Mouse (Mus musculus) CH12.LX (cell line): ENCODE results near the gene Mtr. TPM values are rescaled to one million over a fixed set of nuclear protein-coding genes. Genes with fewer than 3 reads are reported as not detected.

Experiments used
- DNase-seq: peaks from one replicate; pipeline ENCODE4 v3.0.0-alpha.2; 2013; ENCODE audit errors: extremely low read depth
- H3K27ac ChIP-seq: 2 replicates; pipeline ENCODE4 v1.5.1; 2012; ENCODE audit warnings: low read depth, mild to moderate bottlenecking, control low read depth, moderate library complexity; ENCODE audit not compliant: insufficient read depth
- H3K27me3 ChIP-seq: replicated peaks from 2 replicates; pipeline ENCODE3; 2012; ENCODE audit warnings: inconsistent platforms
- H3K36me3 ChIP-seq, 2 experiments: replicated peaks in 1 of 2; 2 replicates each; pipeline versions ENCODE3 to v1.6.1; 2012; ENCODE audit warnings: inconsistent platforms in 1 of 2, low read length in 1 of 2, mild to moderate bottlenecking in 1 of 2, mixed read lengths in 1 of 2, moderate library complexity in 1 of 2; ENCODE audit not compliant: control insufficient read depth in 1 of 2, insufficient read depth in 1 of 2
- H3K4me1 ChIP-seq, 2 experiments: 2 replicates each; pipeline ENCODE4 v1.6.1; 2012; ENCODE audit warnings: inconsistent platforms in 1 of 2, moderate library complexity in 1 of 2; ENCODE audit not compliant: insufficient read depth in 2 of 2, control insufficient read depth in 1 of 2
- H3K4me2 ChIP-seq: 2 replicates; pipeline ENCODE4 v1.6.1; 2012; ENCODE audit warnings: low read depth, mild to moderate bottlenecking, control low read depth; ENCODE audit not compliant: poor library complexity, insufficient read depth, severe bottlenecking
- H3K4me3 ChIP-seq, 3 experiments: fragments of 150-350 bp in 1 of 3; sonication (generic) in 1 of 3; replicated peaks in 1 of 3; 2 replicates each; pipeline versions ENCODE3 to v1.5.1; 2011 to 2012; ENCODE audit warnings: low read depth in 2 of 3, low read length in 2 of 3, mild to moderate bottlenecking in 2 of 3, moderate library complexity in 2 of 3, control low read depth in 1 of 3, improper control_type of control experiment in 1 of 3, inconsistent platforms in 1 of 3, mixed read lengths in 1 of 3; ENCODE audit not compliant: poor library complexity in 1 of 3
- H3K79me2 ChIP-seq: replicated peaks from 2 replicates; pipeline ENCODE4 v1.6.1; 2012; ENCODE audit warnings: mild to moderate bottlenecking, moderate library complexity; ENCODE audit not compliant: control insufficient read depth, poor library complexity, insufficient read depth, severe bottlenecking; ENCODE audit errors: extremely low read depth
- H3K9ac ChIP-seq: 2 replicates; pipeline ENCODE4 v1.6.1; 2012; ENCODE audit warnings: low read depth, mild to moderate bottlenecking, control low read depth, moderate library complexity; ENCODE audit not compliant: insufficient read depth
- H3K9me3 ChIP-seq: replicated peaks from 2 replicates; pipeline ENCODE3; 2012; ENCODE audit warnings: low read length, inconsistent platforms, mixed read lengths
- BHLHE40 ChIP-seq: IDR thresholded peaks from 2 replicates; pipeline ENCODE4 v1.6.1; 2011; ENCODE audit warnings: mild to moderate bottlenecking, low read depth, low read length, improper control_type of control experiment
- CTCF ChIP-seq, 2 experiments: IDR thresholded peaks in 1 of 2; conservative IDR thresholded peaks in 1 of 2; 2 replicates each; pipeline ENCODE4 v1.5.1; 2011 to 2012; ENCODE audit warnings: low read depth in 2 of 2, low read length in 2 of 2, improper control_type of control experiment in 1 of 2, inconsistent platforms in 1 of 2, mild to moderate bottlenecking in 1 of 2, moderate library complexity in 1 of 2
- E2F4 ChIP-seq: IDR thresholded peaks from 2 replicates; pipeline ENCODE4 v1.6.1; 2011; ENCODE audit warnings: low read depth, low read length, improper control_type of control experiment; ENCODE audit not compliant: insufficient replicate concordance
- EP300 ChIP-seq: IDR thresholded peaks from 2 replicates; pipeline ENCODE4 v1.6.1; 2011; ENCODE audit warnings: low read length, improper control_type of control experiment
- ETS1 ChIP-seq: conservative IDR thresholded peaks from 2 replicates; pipeline ENCODE4 v1.6.1; 2012; ENCODE audit warnings: low read depth, mild to moderate bottlenecking, inconsistent platforms, low read length, improper control_type of control experiment, moderate library complexity
- GABPA ChIP-seq: IDR thresholded peaks from 2 replicates; pipeline ENCODE4 v1.6.1; 2012; ENCODE audit warnings: low read depth, low read length, improper control_type of control experiment, inconsistent platforms; ENCODE audit not compliant: insufficient replicate concordance
- IRF4 ChIP-seq: IDR thresholded peaks from 2 replicates; pipeline ENCODE4 v1.6.1; 2014; ENCODE audit warnings: low read depth, mild to moderate bottlenecking, inconsistent platforms, low read length, improper control_type of control experiment
- JUN ChIP-seq: IDR thresholded peaks from 2 replicates; pipeline ENCODE4 v1.6.1; 2011; ENCODE audit warnings: low read depth, mild to moderate bottlenecking, low read length, improper control_type of control experiment, moderate library complexity; ENCODE audit not compliant: insufficient read depth
- KAT2A ChIP-seq: IDR thresholded peaks from 2 replicates; pipeline ENCODE4 v1.6.1; 2012; ENCODE audit warnings: low read length, improper control_type of control experiment, inconsistent platforms; ENCODE audit not compliant: insufficient replicate concordance
- MAX ChIP-seq: IDR thresholded peaks from 2 replicates; pipeline ENCODE4 v1.6.1; 2011; ENCODE audit warnings: low read length, improper control_type of control experiment
- MAZ ChIP-seq: IDR thresholded peaks from 2 replicates; pipeline ENCODE4 v1.6.1; 2012; ENCODE audit warnings: low read depth, mild to moderate bottlenecking, inconsistent platforms, low read length, improper control_type of control experiment, moderate library complexity
- MEF2A ChIP-seq: IDR thresholded peaks from 2 replicates; pipeline ENCODE4 v1.6.1; 2014; ENCODE audit warnings: low read depth, mild to moderate bottlenecking, inconsistent platforms, low read length, improper control_type of control experiment, borderline replicate concordance
- MXI1 ChIP-seq: IDR thresholded peaks from 2 replicates; pipeline ENCODE4 v1.6.1; 2011; ENCODE audit warnings: mild to moderate bottlenecking, low read depth, low read length, improper control_type of control experiment
- NELFE ChIP-seq: IDR thresholded peaks from 2 replicates; pipeline ENCODE4 v1.6.1; 2011; ENCODE audit warnings: low read depth, low read length, improper control_type of control experiment
- PAX5 ChIP-seq: IDR thresholded peaks from 2 replicates; pipeline ENCODE4 v1.6.1; 2012; ENCODE audit warnings: low read length, inconsistent platforms, mixed read lengths
- POLR2AphosphoS2 ChIP-seq: IDR thresholded peaks from 2 replicates; pipeline ENCODE4 v1.6.1; 2011; ENCODE audit warnings: low read depth, low read length, improper control_type of control experiment
- RAD21 ChIP-seq: IDR thresholded peaks from 2 replicates; pipeline ENCODE4 v1.6.1; 2011; ENCODE audit warnings: low read depth, mild to moderate bottlenecking, low read length, improper control_type of control experiment, moderate library complexity
- RCOR1 ChIP-seq: conservative IDR thresholded peaks from 2 replicates; pipeline ENCODE4 v1.6.1; 2012; ENCODE audit warnings: low read depth, mild to moderate bottlenecking, inconsistent platforms, low read length, improper control_type of control experiment
- SMC3 ChIP-seq: IDR thresholded peaks from 2 replicates; pipeline ENCODE4 v1.6.1; 2011; ENCODE audit warnings: low read depth, low read length, improper control_type of control experiment
- TCF12 ChIP-seq: IDR thresholded peaks from 2 replicates; pipeline ENCODE4 v1.6.1; 2014; ENCODE audit warnings: low read depth, mild to moderate bottlenecking, inconsistent platforms, low read length, improper control_type of control experiment
- UBTF ChIP-seq: IDR thresholded peaks from 2 replicates; pipeline ENCODE4 v1.6.1; 2012; ENCODE audit warnings: low read depth, mild to moderate bottlenecking, inconsistent platforms, low read length, improper control_type of control experiment, moderate library complexity
- USF1 ChIP-seq: IDR thresholded peaks from 2 replicates; pipeline ENCODE4 v1.6.1; 2014; ENCODE audit warnings: low read depth, mild to moderate bottlenecking, inconsistent platforms, low read length, improper control_type of control experiment
- USF2 ChIP-seq: conservative IDR thresholded peaks from 2 replicates; pipeline ENCODE4 v1.6.1; 2011; ENCODE audit warnings: low read depth, low read length, improper control_type of control experiment
- ZC3H11A ChIP-seq: IDR thresholded peaks from 2 replicates; pipeline ENCODE4 v1.6.1; 2012; ENCODE audit warnings: low read depth, mild to moderate bottlenecking, inconsistent platforms, low read length, improper control_type of control experiment
- ZKSCAN1 ChIP-seq: IDR thresholded peaks from 2 replicates; pipeline ENCODE4 v1.6.1; 2012; ENCODE audit warnings: low read depth, inconsistent platforms, low read length, improper control_type of control experiment, borderline replicate concordance
- ZMIZ1 ChIP-seq: IDR thresholded peaks from 2 replicates; pipeline ENCODE4 v1.6.1; 2012; ENCODE audit warnings: low read depth, mild to moderate bottlenecking, inconsistent platforms, low read length, improper control_type of control experiment
- dilution Hi-C: fragments of 300-500 bp; cut with MboI; formaldehyde crosslinking; loops from 2 replicates; pipeline ENCODE4 v1.14.3; 2020; ENCODE audit warnings: low sequenced_read_pairs; ENCODE audit not compliant: extremely low pct_unique_long_range_greater_than_20kb, extremely low pct_ligation_motif_present
- in situ Hi-C: fragments of 300-500 bp; cut with MboI; formaldehyde crosslinking; loops from 3 replicates; pipeline ENCODE4 v1.14.3; 2019; ENCODE audit warnings: low sequenced_read_pairs, low pct_ligation_motif_present, low pct_unique_long_range_greater_than_20kb, mixed read lengths
- polyA plus RNA-seq: library from polyadenylated mRNA; unstranded; fragments of >175 nt; gene quantifications from 2 replicates; pipeline ENCODE4 v1.2.1, GENCODE M21; 2012; ENCODE audit warnings: low read depth; ENCODE audit not compliant: insufficient read length
- total RNA-seq, 2 experiments: library from RNA; depleted of rRNA; stranded (reverse); fragments of 300-350 nt in 1 of 2; fragments of >200 nt in 1 of 2; gene quantifications; 2 replicates each; pipeline ENCODE4 v1.2.3; 2012 to 2014

Mtr gene
- total and polyA plus RNA-seq, 3 experiments, result 13.2 to 28.6 (median 22.0) TPM

GRCm38 (mm10) chr13:12176761-12177160 is 81.2 kb downstream of the Mtr start:
- Histone ChIP-seq H3K9me3 (no peaks in the 10 kb centered on the region), H3K4me2 (no peak overlapping the region), H3K4me3 (no peak overlapping the region), H3K79me2 (no peaks in the 10 kb centered on the region), H3K4me1 (peaks cover 2 to 6% of the 10 kb centered on the region in 2 experiments; a peak in 2 of 4 replicates), H3K36me3 (peaks cover 0 to 8% of the 10 kb centered on the region in 2 experiments), H3K27ac (no peak overlapping the region), H3K27me3 (no peaks in the 10 kb centered on the region), H3K9ac (no peak overlapping the region)
- dilution Hi-C loops, result no loop called here
- TF ChIP-seq IRF4 (no peak), KAT2A (no peak), UBTF (no peak), E2F4 (no peak), POLR2AphosphoS2 (no peak), USF2 (no peak), RCOR1 (no peak), MEF2A (no peak), GABPA (no peak), MAZ (no peak), USF1 (no peak), MXI1 (no peak), RAD21 (no peak), ZKSCAN1 (no peak), PAX5 (no peak), JUN (no peak), EP300 (no peak), SMC3 (no peak)
- DNase-seq, result no peak
- in situ Hi-C loops, result no loop called here

- in situ Hi-C loops (no loop called here), dilution Hi-C loops (no loop called here)
- peaks cover 0 to 8% of the 10 kb centered on the region in 2 experiments for H3K36me3 ChIP-seq
- no peaks in the 10 kb centered on the region for H3K79me2 ChIP-seq
- no peak overlapping the region for H3K9ac ChIP-seq
- H3K27ac ChIP-seq, result no peak overlapping the region
- H3K9me3 ChIP-seq, result no peaks in the 10 kb centered on the region
- TF ChIP-seq EP300 (no peak), ZC3H11A (no peak), MAZ (no peak), USF2 (no peak), BHLHE40 (no peak), PAX5 (no peak), ZMIZ1 (no peak), MXI1 (no peak), GABPA (no peak), TCF12 (no peak), ETS1 (no peak), MAX (no peak), NELFE (no peak), CTCF (conservative IDR thresholded peaks at IDR 0.05 in 1 of 2, IDR thresholded peaks at IDR 0.05 in 1 of 2; ENCODE audit: low read depth in 2 of 2, low read length in 2 of 2) (no peak)
- H3K4me2 ChIP-seq, result no peak overlapping the region
- peaks cover 2 to 6% of the 10 kb centered on the region in 2 experiments; a peak in 2 of 4 replicates for H3K4me1 ChIP-seq
- H3K27me3 ChIP-seq, result no peaks in the 10 kb centered on the region
- no peak overlapping the region for H3K4me3 ChIP-seq
- no peak for DNase-seq
Observed at GRCm38 (mm10) chr13:12175988-12176736, 81.8 kb downstream of the Mtr start.
